In the genomic region with DNA sequence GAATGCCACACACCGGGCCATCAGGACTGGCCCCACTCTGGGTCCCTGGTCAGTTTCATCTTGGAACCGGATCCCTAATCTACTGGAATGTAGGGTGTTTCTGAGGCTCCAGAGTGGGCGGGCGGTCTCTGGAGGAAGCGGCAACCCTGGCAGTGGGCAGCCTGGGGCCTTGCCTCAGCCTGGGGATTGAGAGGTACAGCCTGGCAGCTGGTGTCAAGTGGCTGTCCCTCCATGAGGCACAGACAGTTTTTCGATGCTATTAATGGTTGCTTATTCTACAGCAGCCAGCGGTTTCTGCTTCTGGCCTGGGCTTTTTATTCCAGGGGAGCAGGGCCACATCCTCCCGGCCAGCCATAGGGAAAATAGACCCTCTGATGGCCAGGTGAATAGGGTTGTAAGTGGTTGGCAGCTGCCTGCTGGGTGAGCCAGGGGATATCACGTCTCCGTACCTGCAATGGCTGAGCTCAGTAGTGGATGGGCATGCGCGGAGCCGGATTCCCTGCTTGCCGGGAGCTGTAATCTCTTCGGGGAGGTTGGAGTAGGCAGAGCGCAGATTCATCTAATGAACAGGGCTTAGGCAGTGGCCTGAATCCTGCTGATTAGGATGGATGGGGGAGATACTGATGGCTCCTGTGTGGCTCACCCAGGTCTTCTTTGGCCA, we compare ENCODE assay signal across 11 mouse cellular contexts. TPM values are rescaled to one million over a fixed set of nuclear protein-coding genes. Genes with fewer than 3 reads are reported as not detected.
DNase-seq lines count a peak whose midpoint lies in the region; ATAC-seq and TF ChIP-seq lines count a peak whose summit lies in the region.
"Had no signal": no experiment of that assay in that cellular context is flagged by ENCODE, and none has a peak within 500 bp of the region (broad histone marks: within the 10 kb centered on the region; RNA-seq: fewer than 3 reads in every experiment).

No protein-coding gene starts in this region.

- TF ChIP-seq EP300 in lung, postnatal 0 days (IDR thresholded peaks at IDR 0.05) = no peak

- H3K27me3 ChIP-seq in forebrain, embryonic 10.5 days (ENCODE audit: poor library complexity, severe bottlenecking) = no peaks in the 10 kb centered on the region
- H3K27me3 ChIP-seq in forebrain, embryonic 11.5 days (ENCODE audit: control insufficient read depth, insufficient read depth, low read length) = no peaks in the 10 kb centered on the region
- no peaks in the 10 kb centered on the region for H3K27me3 ChIP-seq in lung, postnatal 0 days (replicated peaks; ENCODE audit: insufficient read depth, low read length)
- H3K27me3 ChIP-seq in midbrain, embryonic 12.5 days = no peaks in the 10 kb centered on the region
- H3K27me3 ChIP-seq in stomach, embryonic 16.5 days (ENCODE audit: control insufficient read depth, insufficient read depth, low read length) = no peaks in the 10 kb centered on the region
- H3K27me3 ChIP-seq: liver, embryonic 13.5 days had no signal

- no peaks in the 10 kb centered on the region for H3K9me3 ChIP-seq in forebrain, embryonic 10.5 days
- H3K9me3 ChIP-seq in forebrain, embryonic 11.5 days (ENCODE audit: control insufficient read depth, low read length) = no peaks in the 10 kb centered on the region; the same call in 1 of the 2 replicates
- H3K9me3 ChIP-seq in lung, postnatal 0 days (ENCODE audit: low read length) = no peaks in the 10 kb centered on the region
- H3K9me3 ChIP-seq in midbrain, embryonic 12.5 days = 0 out of 2 replicates have a peak, but pooled peaks cover 3% of the 10 kb centered on the region
- H3K9me3 ChIP-seq in stomach, embryonic 16.5 days (replicated peaks; ENCODE audit: control insufficient read depth, low read length) = no peaks in the 10 kb centered on the region; the same call in 1 of the 2 replicates
- H3K9me3 ChIP-seq: liver, embryonic 13.5 days had no signal

- no peak overlapping the region for H3K4me3 ChIP-seq in forebrain, embryonic 10.5 days
- H3K4me3 ChIP-seq in forebrain, embryonic 11.5 days (ENCODE audit: low read depth, low read length) = no peak overlapping the region
- no peak overlapping the region for H3K4me3 ChIP-seq in lung, postnatal 0 days (ENCODE audit: low read depth, low read length)
- H3K4me3 ChIP-seq in midbrain, embryonic 12.5 days = no peak overlapping the region
- no peak overlapping the region for H3K4me3 ChIP-seq in stomach, embryonic 16.5 days (replicated peaks; ENCODE audit: low read length)
- H3K4me3 ChIP-seq: liver, embryonic 13.5 days had no signal

- peaks cover 3% of the 10 kb centered on the region; the same call in 1 of the 2 replicates for H3K36me3 ChIP-seq in forebrain, embryonic 10.5 days (replicated peaks)
- H3K36me3 ChIP-seq in forebrain, embryonic 11.5 days (ENCODE audit: control insufficient read depth, insufficient read depth, low read length) = no peaks in the 10 kb centered on the region
- H3K36me3 ChIP-seq in lung, postnatal 0 days (ENCODE audit: insufficient read depth, low read length) = no peaks in the 10 kb centered on the region
- H3K36me3 ChIP-seq in midbrain, embryonic 12.5 days = no peaks in the 10 kb centered on the region
- H3K36me3 ChIP-seq in stomach, embryonic 16.5 days (ENCODE audit: control insufficient read depth, insufficient read depth, low read length) = no peaks in the 10 kb centered on the region
- H3K36me3 ChIP-seq: liver, embryonic 13.5 days had no signal

- no peak overlapping the region for H3K4me2 ChIP-seq in forebrain, embryonic 11.5 days (ENCODE audit: low read depth, low read length, severe bottlenecking)
- no peak overlapping the region for H3K4me2 ChIP-seq in lung, postnatal 0 days (replicated peaks; ENCODE audit: low read depth, low read length)
- H3K4me2 ChIP-seq in midbrain, embryonic 12.5 days (replicated peaks) = no peak overlapping the region
- no peak overlapping the region for H3K4me2 ChIP-seq in stomach, embryonic 16.5 days (ENCODE audit: low read depth, low read length)
- H3K4me2 ChIP-seq: liver, embryonic 13.5 days had no signal

- no peak overlapping the region for H3K9ac ChIP-seq in forebrain, embryonic 11.5 days (ENCODE audit: low read length)
- no peak overlapping the region for H3K9ac ChIP-seq in lung, postnatal 0 days (replicated peaks; ENCODE audit: low read depth)
- no peak overlapping the region for H3K9ac ChIP-seq in midbrain, embryonic 12.5 days (replicated peaks)
- peak overlapping the region; percentile 48 for H3K9ac ChIP-seq in stomach, embryonic 16.5 days (ENCODE audit: low read length)
- H3K9ac ChIP-seq: liver, embryonic 13.5 days had no signal

- peaks cover 57% of the 10 kb centered on the region for H3K4me1 ChIP-seq in forebrain, embryonic 10.5 days
- H3K4me1 ChIP-seq in forebrain, embryonic 11.5 days (replicated peaks; ENCODE audit: control insufficient read depth, insufficient read depth, low read length) = peaks cover 5% of the 10 kb centered on the region; the same call in 1 of the 2 replicates
- 0 out of 2 replicates have a peak, but pooled peaks cover 2% of the 10 kb centered on the region for H3K4me1 ChIP-seq in lung, postnatal 0 days (ENCODE audit: insufficient read depth, low read depth, low read length)
- H3K4me1 ChIP-seq in midbrain, embryonic 12.5 days = peaks cover 32% of the 10 kb centered on the region
- H3K4me1 ChIP-seq in stomach, embryonic 16.5 days (ENCODE audit: control insufficient read depth, insufficient read depth, low read length) = peaks cover 43% of the 10 kb centered on the region
- H3K4me1 ChIP-seq: liver, embryonic 13.5 days had no signal

- no peak for DNase-seq in forebrain, embryonic 10.5 days (ENCODE audit: extremely low spot score, low spot score)
- DNase-seq in forebrain, embryonic 11.5 days (ENCODE audit: low spot score) = no peak
- no peak for DNase-seq in lung, postnatal 0 days (ENCODE audit: low spot score)
- DNase-seq in lung, postnatal 10 days = no peak
- no peak for DNase-seq in adrenal gland, adult 2 months
- DNase-seq in frontal cortex, postnatal 25 days (ENCODE audit: low spot score in 2 of 2) = no peak
- DNase-seq: cerebellum, adult 2 months; kidney, adult 9 months; liver, embryonic 13.5 days had no signal

- ATAC-seq in forebrain, embryonic 11.5 days (replicated peaks; ENCODE audit: low FRiP score) = no peak
- ATAC-seq in lung, postnatal 0 days = peak; percentile 0; the same call in 1 of the 2 replicates
- peak; percentile 36; the same call in 1 of the 2 replicates for ATAC-seq in midbrain, embryonic 12.5 days (ENCODE audit: low FRiP score, low read depth)
- peak; percentile 8; the same call in 1 of the 2 replicates for ATAC-seq in stomach, embryonic 16.5 days (ENCODE audit: insufficient read depth, low FRiP score)

- H3K27ac ChIP-seq in forebrain, embryonic 10.5 days = peak overlapping the region; percentile 13; the same call in 1 of the 2 replicates
- H3K27ac ChIP-seq in forebrain, embryonic 11.5 days (ENCODE audit: low read depth, low read length) = no peak overlapping the region
- H3K27ac ChIP-seq in lung, postnatal 0 days (ENCODE audit: low read length) = peak overlapping the region; percentile 77
- H3K27ac ChIP-seq in midbrain, embryonic 12.5 days (replicated peaks) = peak overlapping the region; percentile 79
- H3K27ac ChIP-seq in stomach, embryonic 16.5 days (ENCODE audit: low read length) = peak overlapping the region; percentile 45
- H3K27ac ChIP-seq: liver, embryonic 13.5 days had no signal

- 67% methylated on average over 16 of the region's 16 CpGs for WGBS in forebrain, embryonic 10.5 days
- 71% methylated on average over 16 of the region's 16 CpGs for WGBS in forebrain, embryonic 11.5 days
- WGBS in lung, postnatal 0 days = 68% methylated on average over 16 of the region's 16 CpGs
- 61% methylated on average over 16 of the region's 16 CpGs for WGBS in midbrain, embryonic 12.5 days
- WGBS in stomach, embryonic 16.5 days = 72% methylated on average over 16 of the region's 16 CpGs

- no peak for TF ChIP-seq CTCF in lung, postnatal 0 days (IDR thresholded peaks at IDR 0.05)

RNA-seq across cellular contexts. Expression of gene Gse1, which starts 22.6 kb away (rescaled TPM):
- 11.1 and 12.0 TPM in 2 replicates for polyA plus RNA-seq in forebrain, embryonic 10.5 days (2016; fragmentation: Nextera tagmentation; extraction: Ambion mirVana)
- 22.2 and 23.6 TPM in 2 replicates for polyA plus RNA-seq in forebrain, embryonic 11.5 days (2014; fragmentation: Nextera tagmentation; extraction: Ambion mirVana)
- 9.5 and 9.9 TPM in 2 replicates for polyA plus RNA-seq in lung, postnatal 0 days (2015; fragmentation: Nextera tagmentation; extraction: Ambion mirVana)
- 26.5 and 28.8 TPM in 2 replicates for polyA plus RNA-seq in midbrain, embryonic 12.5 days (2016; fragmentation: Nextera tagmentation; extraction: Ambion mirVana)
- polyA plus RNA-seq in stomach, embryonic 16.5 days (2015; fragmentation: Nextera tagmentation; extraction: Ambion mirVana) = 6.0 and 6.9 TPM in 2 replicates
- total RNA-seq in adrenal gland, adult 2 months (2021) = 10 to 100 TPM; 27.1 to 28.7 TPM
- 42.1 and 46.3 TPM in 2 replicates for polyA plus RNA-seq in adrenal gland, adult 2 months (2012; rRNA removed)
